Mouse (Mus musculus): ENCODE measurements around the gene Nes.

Gene Nes

DNA sequence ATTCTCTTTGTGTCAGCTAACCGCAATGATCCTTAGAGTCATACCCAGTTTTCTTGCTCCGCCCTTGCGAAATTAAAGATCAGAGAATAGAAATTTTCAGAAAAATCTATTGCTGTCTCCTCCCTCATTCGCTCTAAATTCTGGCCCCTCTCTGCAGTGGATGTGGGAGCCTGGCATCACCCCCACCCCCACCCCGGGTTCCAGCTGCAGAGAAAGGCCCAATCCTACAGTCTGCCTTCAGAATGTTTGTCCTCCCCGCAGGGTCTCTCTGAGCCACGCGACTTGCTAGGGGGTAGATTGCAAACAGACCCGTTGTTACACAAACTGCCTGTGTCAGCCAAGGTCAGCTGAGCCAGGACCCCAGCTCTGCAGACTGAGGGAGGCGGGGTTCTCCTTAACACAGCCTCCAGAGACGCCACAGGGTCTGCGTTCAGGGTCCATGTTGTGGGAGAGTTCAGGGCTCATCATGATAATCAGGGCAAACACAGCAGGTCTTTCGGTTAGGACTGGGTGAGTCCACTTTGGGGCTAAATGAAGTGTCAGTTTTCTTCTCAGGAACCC, 20.8 kb upstream of the Nes start:
- DNase-seq (ENCODE audit: low read depth, low spot score), result no peak

DNA sequence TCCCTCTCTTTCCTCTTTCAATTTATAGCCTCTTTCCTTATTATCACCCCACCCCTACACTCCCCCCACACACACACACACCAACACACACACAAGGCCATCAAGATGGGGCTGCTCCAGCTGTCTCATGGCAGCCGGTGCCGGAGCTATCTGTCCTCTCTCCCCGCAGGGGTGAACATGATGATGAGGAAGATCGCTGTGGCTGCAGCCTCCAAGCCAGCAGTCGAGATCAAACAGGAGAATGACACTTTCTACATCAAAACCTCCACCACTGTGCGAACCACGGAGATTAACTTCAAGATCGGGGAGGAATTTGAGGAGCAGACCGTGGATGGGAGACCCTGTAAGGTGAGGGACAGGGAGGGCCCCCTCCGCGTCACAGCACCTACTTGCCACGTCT, 18.9 kb upstream of the Nes start:
- DNase-seq (ENCODE audit: low read depth, low spot score), result no peak

DNA sequence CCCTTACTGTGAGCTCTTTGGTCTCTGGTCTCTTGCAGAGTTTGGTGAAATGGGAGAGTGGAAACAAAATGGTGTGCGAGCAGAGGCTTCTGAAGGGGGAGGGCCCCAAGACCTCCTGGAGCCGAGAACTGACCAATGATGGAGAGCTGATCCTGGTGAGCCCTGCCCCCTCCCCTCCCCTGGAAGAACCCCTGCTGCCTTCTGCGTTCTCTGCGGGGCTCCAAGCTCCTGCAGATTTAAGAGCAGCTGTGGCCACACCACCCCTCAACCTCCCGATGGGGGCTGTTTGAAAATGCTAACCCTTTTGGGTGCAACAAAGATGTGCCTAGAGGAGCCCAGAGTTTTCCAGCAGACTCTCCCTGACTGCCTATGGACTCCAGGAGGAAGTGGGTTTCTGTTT, 18.4 kb upstream of the Nes start:
- DNase-seq (ENCODE audit: low read depth, low spot score), result no peak

DNA sequence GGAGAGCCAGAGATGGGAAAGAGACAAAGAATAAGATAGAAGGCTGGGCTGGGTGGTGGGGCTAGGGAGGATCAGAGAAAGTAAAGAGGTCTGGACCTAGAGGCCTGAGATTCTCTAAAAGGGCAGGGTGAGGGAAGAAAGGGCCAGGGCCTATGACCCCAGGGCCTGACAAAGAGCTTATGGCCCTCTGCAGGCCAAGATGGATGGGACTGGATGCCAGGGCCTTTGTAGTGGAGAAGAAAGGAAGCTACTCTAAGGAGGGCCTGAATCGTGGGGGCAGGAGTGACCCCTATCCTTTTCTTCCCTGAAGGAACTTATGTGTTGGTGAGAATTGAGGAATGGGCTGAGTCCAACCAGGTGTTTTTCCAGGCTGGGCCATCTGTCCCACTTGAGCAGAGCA, 12.8 kb upstream of the Nes start:
- DNase-seq (ENCODE audit: low read depth, low spot score), result no peak

DNA sequence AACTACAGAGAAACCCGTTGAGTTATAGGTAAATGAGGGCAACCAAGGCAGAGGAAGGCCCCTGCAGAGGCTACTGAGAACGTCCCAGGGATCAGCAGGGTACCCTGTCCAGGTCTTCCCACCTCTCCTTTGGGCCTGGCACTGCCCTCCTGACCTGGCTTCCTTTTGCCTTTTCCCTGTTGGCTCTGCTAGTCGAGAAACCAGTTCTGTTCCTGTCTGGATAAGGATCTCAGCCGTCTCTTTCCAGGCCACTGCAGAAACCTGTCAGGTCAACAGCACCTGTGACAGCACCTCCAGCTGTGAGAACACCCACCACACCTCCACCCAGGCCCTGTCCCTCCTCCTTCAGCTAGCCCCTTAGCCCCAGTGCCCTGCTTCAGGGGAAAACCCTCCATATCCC, 12.4 kb upstream of the Nes start:
- DNase-seq (ENCODE audit: low read depth, low spot score), result no peak

DNA sequence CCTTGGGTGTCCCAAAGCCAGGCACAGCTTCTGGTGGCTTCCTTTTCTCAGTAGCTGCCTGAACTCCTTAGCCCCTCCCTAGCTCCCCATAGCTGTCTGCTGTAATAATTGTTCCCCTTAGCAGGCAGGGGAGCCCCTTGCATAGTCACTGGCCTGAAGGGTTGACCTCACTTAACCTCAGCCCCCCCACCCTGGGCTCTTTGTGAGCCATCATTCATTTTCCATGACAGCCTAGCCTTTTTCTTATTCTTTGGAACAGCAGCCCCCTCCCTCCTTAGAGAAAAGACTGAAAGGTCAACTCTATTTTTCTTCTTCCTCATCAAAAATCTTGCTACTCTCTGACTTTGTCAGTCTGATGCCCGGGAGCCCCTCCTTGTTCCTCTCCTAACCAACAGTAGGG, 11.9 kb upstream of the Nes start:
- no peak for DNase-seq (ENCODE audit: low read depth, low spot score)

DNA sequence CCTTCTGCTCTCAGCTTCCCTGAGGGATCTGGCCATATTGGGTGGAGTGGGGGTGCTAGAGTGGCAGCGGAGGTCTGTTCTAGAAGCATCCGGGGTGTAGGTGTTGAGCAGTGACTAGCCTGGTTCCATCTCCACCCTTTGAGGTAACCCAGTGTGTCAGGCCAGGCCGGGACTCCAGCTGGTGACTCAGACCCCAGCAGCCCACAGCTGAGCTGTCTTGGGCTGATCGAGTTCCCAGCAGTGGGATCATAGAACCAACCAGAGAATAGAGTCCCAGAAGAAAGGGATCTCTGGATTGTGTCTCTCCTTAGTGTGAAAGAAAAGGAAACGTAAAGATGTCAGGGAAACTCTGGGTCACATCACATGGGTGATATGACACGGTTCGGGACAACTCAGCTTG, 11.5 kb upstream of the Nes start:
- peak; percentile 71 for DNase-seq (ENCODE audit: low read depth, low spot score)

DNA sequence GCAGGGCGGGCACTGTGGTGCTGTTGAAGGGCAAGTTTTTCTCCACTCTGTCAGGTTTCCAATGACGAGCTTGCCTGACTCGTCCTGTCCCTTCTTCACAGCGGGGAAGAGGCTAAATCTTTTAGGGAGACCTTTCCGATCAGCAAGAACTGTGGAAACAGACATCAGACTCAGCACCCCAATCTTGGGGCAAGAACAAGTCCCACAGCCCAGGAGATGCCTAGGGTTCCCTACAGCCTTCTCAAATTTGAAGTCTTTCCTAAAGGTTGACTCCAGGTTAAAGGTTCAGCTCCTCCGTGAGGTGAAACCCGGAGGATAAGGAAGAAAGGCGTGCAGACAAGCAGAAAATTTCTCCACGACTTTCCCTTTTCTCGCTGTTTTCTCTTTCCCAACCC, 10.7 kb upstream of the Nes start:
- peak; percentile 40 for DNase-seq (ENCODE audit: low read depth, low spot score)

DNA sequence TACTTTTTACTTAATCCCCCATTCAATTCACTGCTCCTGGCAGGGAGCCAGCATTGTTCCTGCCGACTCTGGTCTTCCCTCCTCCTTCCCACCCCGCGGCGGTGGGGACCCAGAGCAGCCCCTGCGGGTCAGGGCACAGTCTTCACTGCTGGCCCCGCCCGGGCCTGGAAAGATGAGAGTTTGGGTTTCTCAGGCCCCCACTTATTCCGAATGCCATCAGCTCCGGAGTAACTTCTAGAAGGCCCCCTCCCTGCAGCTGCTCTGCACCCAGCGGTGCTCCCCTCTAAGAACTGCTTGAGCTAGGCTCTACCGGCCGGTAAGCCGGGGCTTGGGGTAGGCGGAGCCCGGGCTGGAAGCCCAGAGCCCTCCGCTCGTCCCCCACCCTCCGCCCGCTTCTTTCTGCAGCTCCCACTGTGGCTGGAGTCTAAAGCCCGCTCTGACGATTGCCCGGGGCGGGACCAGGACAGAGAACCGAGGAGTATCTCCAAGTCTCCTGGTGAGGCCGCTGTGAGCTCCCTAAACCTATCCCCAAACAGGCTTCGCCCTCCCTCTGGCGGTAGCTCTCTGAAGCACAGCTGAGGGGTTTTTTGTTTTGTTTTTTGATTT, 10.2 kb upstream of the Nes start:
- DNase-seq (ENCODE audit: low read depth, low spot score), result peak; percentile 97

DNA sequence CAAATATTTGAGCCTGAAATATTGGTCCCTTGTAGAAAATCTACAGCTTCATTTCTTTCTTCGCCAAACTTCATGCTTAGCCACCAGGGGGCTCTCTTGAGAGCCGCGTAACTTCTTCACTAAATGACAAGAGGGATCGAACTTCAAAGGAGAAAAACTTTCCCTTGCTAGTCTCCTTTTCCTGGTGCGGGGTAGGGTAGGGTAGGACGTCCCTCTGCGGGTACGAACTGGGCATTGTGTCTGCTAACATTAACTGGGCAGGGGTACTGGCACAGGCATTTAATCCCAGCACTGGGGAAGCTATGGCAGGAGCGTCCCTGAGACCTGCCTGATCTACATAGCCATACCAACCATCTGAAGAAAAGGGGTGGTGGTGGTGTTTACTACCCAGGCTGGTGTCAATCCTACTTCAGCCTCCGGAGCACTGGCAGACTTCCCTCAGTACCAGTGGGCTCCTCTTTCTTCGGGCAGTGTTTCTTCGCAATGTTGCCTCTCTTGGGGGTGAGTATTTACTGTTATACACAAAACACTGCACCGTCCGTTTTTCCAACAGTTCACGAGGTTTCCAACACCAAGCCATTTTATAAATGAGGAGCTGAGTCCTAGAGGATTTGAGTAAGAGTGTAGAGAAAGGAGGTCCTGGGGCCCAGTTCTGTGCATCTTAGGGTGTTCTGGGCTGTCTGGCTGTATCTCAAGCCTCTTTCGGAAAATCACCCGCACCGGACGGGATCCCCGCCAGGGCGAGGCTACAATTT, 517 bp upstream of the Nes start:
- peak; percentile 81 for DNase-seq (ENCODE audit: low read depth, low spot score)

DNA sequence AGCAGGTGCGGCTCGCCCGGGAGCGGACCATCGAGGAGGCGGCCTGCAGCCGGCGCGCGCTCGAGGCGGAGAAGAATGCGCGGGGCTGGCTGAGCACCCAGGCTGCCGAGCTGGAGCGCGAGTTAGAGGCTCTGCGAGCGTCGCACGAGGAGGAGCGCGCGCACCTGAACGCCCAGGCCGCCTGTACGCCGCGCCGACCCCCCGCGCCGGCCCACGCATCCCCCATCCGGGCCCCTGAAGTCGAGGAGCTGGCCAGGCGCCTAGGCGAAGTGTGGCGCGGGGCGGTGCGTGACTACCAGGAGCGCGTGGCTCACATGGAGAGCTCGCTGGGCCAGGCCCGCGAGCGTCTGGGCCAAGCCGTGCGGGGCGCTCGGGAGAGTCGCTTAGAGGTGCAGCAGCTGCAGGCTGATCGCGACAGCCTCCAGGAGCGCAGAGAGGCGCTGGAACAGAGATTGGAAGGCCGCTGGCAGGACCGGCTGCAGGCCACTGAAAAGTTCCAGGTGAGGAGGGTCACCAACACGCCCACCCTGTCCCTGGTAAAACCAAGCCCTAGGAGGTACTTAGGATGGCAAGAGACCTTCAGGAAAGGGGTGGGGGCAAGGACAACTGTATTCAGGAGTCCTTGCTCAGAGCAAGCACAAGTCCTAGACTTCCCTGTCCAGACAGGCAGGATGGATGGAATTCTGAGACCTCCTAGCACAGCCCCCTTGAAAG, 768 bp downstream of the Nes start:
- DNase-seq (ENCODE audit: low read depth, low spot score), result no peak

DNA sequence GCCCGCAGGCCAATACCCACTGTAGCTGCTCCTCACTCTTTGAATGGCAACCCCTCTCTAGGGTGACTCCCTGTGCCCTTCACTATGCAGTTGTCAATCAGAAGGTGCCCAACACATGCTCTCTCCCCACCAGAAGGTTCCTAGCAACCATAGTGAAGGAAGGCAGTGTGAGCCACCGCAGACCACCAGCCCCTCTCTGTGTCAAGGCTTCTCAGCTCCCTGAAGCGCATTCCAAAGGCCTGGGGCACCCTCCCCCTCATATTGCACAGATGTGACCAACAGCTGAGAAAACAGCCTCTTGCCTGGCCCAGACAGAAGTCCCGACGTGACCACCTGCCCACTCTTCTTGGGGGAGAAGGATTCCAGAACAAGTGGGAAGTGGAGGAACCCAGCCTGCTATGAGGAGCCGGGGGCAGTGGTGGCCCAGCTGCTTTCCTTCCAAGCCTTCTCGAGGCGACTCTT, 1.4 kb downstream of the Nes start:
- no peak for DNase-seq (ENCODE audit: low read depth, low spot score)

DNA sequence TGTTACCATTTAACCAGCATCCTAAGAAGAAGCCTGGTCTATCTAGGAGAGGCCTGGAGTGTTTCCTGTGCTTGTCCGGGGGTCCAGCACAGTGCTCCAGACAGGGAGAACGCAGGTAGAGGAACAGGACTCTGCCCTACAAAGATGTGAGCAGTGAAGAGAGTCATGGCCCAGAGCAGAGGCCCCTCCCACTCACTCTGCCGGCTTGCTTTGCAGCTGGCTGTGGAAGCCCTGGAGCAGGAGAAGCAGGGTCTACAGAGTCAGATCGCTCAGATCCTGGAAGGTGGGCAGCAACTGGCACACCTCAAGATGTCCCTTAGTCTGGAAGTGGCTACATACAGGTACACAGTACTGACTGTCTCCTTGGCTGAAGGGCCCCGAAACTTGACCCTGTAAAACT, 1.9 kb downstream of the Nes start:
- DNase-seq (ENCODE audit: low read depth, low spot score), result no peak

DNA sequence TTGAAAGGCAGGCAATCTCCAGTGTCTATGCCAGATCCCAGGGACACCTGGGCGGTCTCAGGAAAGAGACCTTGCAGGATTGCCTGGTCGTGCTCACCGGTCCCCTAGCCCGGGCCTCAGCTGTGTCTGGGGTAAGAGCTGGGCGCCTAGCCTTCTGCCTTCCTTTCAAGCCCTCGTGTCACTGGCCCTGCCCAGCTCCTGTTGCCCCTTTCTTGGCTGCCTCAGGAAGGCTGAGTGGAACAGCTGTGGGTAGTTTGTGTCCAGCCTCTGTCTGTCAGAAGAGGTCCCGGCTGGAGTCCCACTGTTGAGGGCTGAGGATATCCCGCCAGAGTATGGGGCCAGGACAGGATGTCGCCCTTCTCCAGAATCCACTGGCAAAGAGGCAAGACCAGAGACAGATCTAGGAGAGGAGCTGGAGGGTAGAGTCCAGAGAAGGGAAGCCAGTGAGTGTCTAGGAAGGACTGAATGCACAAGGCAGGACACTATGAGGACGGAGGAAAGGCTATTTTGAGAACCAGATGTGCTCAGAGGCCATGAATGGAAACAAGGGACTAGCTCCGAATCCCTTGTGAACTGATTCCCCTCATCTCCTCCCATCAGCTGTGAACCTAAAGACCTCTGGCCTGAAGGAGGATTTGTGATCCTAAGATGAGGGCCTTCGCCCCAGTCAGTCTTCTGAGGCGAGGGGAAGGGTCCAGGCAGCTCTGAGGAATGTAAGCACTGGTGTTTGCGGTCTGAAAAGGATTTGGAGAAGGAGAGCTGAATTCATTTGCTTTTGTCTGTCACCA, 2.9 kb downstream of the Nes start:
- no peak for DNase-seq (ENCODE audit: low read depth, low spot score)

DNA sequence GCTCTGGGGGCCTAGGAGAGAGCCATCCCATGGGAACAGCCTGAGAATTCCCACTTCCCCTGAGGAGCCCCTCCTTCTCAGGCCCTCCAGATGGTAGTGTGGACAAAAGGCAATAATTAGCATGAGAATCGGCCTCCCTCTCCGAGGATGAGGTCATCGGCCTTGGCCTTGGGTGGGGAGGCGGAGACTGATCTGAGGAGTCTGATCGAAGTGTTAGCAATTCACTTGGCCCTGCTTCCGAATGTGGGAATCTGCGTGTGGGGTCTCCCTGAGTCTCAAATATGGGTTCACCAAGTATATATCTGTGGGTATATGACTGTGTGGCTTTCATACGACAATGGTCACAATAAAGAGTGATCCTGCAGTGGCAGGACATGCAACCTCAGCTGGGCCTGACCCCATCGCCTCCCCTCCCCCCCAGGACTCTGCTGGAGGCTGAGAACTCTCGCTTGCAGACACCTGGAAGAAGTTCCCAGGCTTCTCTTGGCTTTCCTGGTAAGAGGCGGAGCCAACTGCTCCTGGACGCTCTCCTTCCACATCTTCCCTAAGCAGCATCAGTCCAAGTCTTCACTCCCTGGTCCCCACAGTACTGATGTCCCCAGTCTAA, 3.6 kb downstream of the Nes start:
- DNase-seq (ENCODE audit: low read depth, low spot score), result no peak

DNA sequence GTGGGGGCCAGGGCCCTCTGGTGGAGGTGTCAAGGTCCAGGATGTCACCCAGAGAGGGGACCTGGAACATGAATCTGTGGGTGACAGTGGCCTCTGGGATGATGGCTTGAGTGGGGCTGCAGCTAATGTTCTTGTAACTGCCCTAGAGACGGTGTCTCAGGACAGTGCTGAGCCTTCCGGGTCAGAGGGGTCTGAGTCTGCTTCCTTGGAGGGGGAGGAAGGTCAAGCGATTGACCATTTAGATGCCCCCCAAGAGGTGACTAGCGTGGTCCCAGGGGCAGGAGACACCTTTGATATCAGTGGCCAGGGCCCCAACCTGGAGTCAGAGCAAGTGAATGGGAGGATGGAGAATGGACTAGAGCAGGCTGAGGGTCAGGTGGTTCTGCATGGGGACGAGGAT, 8.6 kb downstream of the Nes start:
- no peak for DNase-seq (ENCODE audit: low read depth, low spot score)

DNA sequence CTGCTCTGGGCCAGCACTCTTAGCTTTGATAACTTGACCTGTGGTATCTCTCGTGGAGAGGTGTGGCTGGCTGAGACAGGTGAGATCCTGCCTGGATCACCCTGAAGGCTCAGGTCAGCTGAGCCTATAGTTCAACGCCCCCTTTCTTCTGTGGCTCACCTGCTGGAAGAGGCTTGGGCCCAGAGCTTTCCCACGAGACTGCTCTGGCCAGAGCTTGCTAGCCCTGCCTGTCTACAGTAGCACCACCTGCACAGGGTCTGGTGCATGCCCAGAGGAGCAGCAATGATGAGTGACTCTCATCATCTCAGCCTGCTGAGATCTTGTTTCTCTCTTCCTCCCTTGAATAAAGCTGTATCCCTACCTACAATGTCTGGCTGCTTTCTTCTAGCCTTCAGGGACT, 9.2 kb downstream of the Nes start:
- no peak for DNase-seq (ENCODE audit: low read depth, low spot score)

DNA sequence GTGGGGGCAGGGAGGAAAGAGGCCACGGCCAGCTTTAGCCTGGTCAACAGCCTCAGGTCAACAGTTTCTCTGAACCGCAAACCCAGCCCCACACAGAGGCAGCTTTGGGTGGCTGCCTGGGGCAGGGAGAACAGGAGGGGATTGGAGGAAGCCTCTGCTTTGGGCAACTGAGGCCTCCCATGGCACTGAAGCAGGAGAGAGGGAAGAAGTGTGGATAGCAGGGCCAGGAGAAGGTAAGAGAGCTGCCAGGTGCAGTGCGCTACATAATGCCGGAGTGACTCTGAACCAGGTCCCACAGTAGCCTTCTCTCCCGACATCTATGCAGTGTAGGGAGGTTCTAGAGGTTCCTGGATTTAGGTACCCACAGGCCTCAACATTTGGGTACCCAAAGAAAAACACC, 9.8 kb downstream of the Nes start:
- no peak for DNase-seq (ENCODE audit: low read depth, low spot score)

DNA sequence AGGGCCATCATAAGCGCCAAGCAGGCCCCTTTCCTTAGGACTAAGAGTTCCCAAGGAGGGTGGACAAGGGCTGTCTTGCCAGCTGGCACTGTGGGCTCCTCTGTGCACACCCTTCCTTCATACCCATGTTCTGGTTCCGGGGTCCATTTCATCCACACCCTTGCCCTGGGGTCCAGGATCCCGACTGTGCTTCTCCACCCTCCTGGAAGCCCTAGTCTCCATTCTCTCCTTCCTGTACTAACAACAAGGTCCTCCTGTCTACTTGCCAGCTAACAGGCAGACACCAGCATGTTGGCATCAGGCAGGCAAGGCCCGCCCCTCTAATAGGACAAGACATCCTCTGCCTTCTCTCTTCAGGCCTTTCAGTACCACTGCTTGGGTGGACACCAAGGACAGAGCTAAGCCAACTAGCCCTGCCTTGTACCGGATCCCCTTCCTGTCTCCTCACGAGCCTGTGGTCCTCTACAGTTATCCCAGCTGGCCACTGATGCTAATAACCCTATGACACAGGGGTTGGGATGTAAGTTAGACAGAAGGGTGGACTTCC, 10.4 kb downstream of the Nes start:
- no peak for DNase-seq (ENCODE audit: low read depth, low spot score)

DNA sequence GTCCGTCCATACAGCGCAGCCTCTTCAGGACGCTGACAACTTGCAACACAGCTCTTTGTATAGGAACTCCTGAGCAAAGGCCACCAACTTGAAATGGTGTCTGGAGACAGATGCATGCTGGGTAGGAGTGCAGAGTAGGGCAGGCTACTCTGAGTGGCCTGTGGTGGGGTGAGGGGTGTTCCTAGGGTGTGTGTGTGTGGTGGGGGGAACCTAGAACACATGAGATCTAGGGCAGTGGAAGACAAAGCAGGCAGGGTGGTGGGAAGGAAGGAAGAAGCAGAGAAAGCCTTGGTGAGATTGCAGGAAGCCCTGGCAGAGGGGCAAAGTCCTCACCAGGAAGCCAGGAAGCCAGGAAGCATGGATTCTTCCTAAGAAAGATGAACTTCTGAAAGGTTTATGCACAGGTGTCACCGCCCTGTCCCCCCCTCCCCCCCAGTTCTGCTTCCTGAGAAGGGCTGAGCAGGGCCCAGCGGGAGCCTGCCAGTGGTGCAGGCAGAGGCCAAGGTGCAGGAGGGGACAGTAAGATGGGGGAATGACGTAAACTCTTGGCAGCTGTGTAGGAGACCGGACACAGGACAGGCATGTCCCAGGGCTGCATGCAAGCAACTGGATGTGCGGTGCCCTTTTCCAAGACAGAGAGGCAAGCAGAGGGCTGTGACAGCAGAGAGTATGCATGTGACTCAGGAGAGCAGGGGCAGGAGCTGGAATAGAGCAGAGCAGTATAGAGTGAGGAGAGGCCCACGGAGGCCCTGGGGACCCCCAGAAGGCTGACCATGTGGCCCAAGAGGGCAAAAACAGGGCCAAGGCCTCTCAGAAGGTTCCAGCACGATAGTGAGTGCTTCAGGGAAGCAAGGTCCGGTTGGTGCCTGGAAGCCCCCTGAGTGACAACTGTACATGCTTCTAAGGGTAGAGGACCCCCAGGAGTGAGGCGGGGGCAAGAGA, 11.3 kb downstream of the Nes start:
- no peak for DNase-seq (ENCODE audit: low read depth, low spot score)
